Mouse (Mus musculus) limb, embryonic 15.5 days (tissue): ENCODE measurements at regions not wholly inside any gene's neighbourhood (a gene's known extent, or its start where the extent isn't known, plus 50 kb on each side); places are given as distances from the start of the nearest gene placed in this dataset.

Experiments
- ATAC-seq: fragments of 200-750 bp; cut with Nextera tagmentation; 2 replicates; pipeline ENCODE4 v1.8.0; 2017; ENCODE audit warnings: low read depth, moderate TSS enrichment; ENCODE audit not compliant: insufficient number of reproducible peaks, low FRiP score, low TSS enrichment
- H3K27ac ChIP-seq: fragments of 300-500 bp; sonication (generic); 2 replicates; pipeline ENCODE4 v1.5.1; 2015; ENCODE audit warnings: moderate library complexity, mild to moderate bottlenecking, inconsistent platforms
- H3K27me3 ChIP-seq: fragments of 300-500 bp; sonication (generic); 2 replicates; pipeline ENCODE4 v1.6.1; 2015; ENCODE audit warnings: inconsistent platforms
- H3K36me3 ChIP-seq: fragments of 300-500 bp; sonication (generic); 2 replicates; pipeline ENCODE4 v1.6.1; 2015; ENCODE audit warnings: inconsistent platforms
- H3K4me1 ChIP-seq: fragments of 300-500 bp; sonication (generic); 2 replicates; pipeline ENCODE4 v1.6.1; 2015; ENCODE audit warnings: inconsistent platforms
- H3K4me2 ChIP-seq: fragments of 300-500 bp; sonication (generic); 2 replicates; pipeline ENCODE4 v1.6.1; 2015; ENCODE audit warnings: mild to moderate bottlenecking, inconsistent platforms
- H3K4me3 ChIP-seq: fragments of 300-500 bp; sonication (generic); 2 replicates; pipeline ENCODE4 v1.5.1; 2015; ENCODE audit warnings: mild to moderate bottlenecking, inconsistent platforms
- H3K9ac ChIP-seq: fragments of 300-500 bp; sonication (generic); 2 replicates; pipeline ENCODE4 v1.6.1; 2015; ENCODE audit warnings: inconsistent platforms
- H3K9me3 ChIP-seq: fragments of 300-500 bp; sonication (generic); 2 replicates; pipeline ENCODE4 v1.6.1; 2016; ENCODE audit warnings: inconsistent platforms
- WGBS: fragments of 180-500 bp; shearing (Covaris S2); methylation state at CpG from one replicate; pipeline ENCODE4 v1.1.7; 2015; 5-methylcytosine and 5-hydroxymethylcytosine counted together

- WGBS: 65% methylated on average over 16 of the region's 16 CpGs
- Histone ChIP-seq H3K4me1 (no peaks in the 10 kb centered on the region), H3K27me3 (no peaks in the 10 kb centered on the region), H3K4me2 (no peak overlapping the region), H3K27ac (no peak overlapping the region), H3K9ac (no peak overlapping the region), H3K9me3 (no peaks in the 10 kb centered on the region), H3K4me3 (no peak overlapping the region), H3K36me3 (no peaks in the 10 kb centered on the region)
- ATAC-seq: no peak
These were observed 207.1 kb upstream of the Pde3a start for GRCm38 (mm10) chr6:141041781-141042625.

- H3K36me3 ChIP-seq: no peaks in the 10 kb centered on the region
- no peaks in the 10 kb centered on the region for H3K4me1 ChIP-seq
- no peak overlapping the region for H3K4me3 ChIP-seq
- no peak overlapping the region for H3K27ac ChIP-seq
- no peak for ATAC-seq
- H3K4me2 ChIP-seq: no peak overlapping the region
- no peak overlapping the region for H3K9ac ChIP-seq
- H3K27me3 ChIP-seq: no peaks in the 10 kb centered on the region
- H3K9me3 ChIP-seq: no peaks in the 10 kb centered on the region
- WGBS: 84% methylated on average over 2 of the region's 2 CpGs
These were observed 200.8 kb upstream of the Pde3a start for GRCm38 (mm10) chr6:141048271-141048670.

- Histone ChIP-seq H3K4me3 (no peak overlapping the region), H3K4me1 (no peaks in the 10 kb centered on the region), H3K4me2 (no peak overlapping the region), H3K27me3 (no peaks in the 10 kb centered on the region), H3K9me3 (no peaks in the 10 kb centered on the region), H3K9ac (no peak overlapping the region), H3K36me3 (no peaks in the 10 kb centered on the region), H3K27ac (no peak overlapping the region)
- WGBS: 47% methylated on average over 11 of the region's 11 CpGs
- ATAC-seq: no peak
These were observed 198.9 kb upstream of the Pde3a start for GRCm38 (mm10) chr6:141050038-141050684.

- no peak for ATAC-seq
- no peak overlapping the region for H3K27ac ChIP-seq
- H3K9ac ChIP-seq: no peak overlapping the region
- H3K36me3 ChIP-seq: no peaks in the 10 kb centered on the region
- H3K4me3 ChIP-seq: no peak overlapping the region
- no peaks in the 10 kb centered on the region for H3K27me3 ChIP-seq
- no peak overlapping the region for H3K4me2 ChIP-seq
- no peaks in the 10 kb centered on the region for H3K4me1 ChIP-seq
- H3K9me3 ChIP-seq: no peaks in the 10 kb centered on the region
- WGBS: 76% methylated on average over 7 of the region's 7 CpGs
These were observed 195.0 kb upstream of the Pde3a start for GRCm38 (mm10) chr6:141054026-141054425.

- no peak for ATAC-seq
- Histone ChIP-seq H3K27me3 (no peaks in the 10 kb centered on the region), H3K9me3 (no peaks in the 10 kb centered on the region), H3K4me2 (no peak overlapping the region), H3K27ac (no peak overlapping the region), H3K4me1 (no peaks in the 10 kb centered on the region), H3K4me3 (no peak overlapping the region), H3K9ac (no peak overlapping the region), H3K36me3 (no peaks in the 10 kb centered on the region)
- 90% methylated on average over 11 of the region's 11 CpGs for WGBS
These were observed 189.7 kb upstream of the Pde3a start for GRCm38 (mm10) chr6:141059250-141059916.

DNA sequence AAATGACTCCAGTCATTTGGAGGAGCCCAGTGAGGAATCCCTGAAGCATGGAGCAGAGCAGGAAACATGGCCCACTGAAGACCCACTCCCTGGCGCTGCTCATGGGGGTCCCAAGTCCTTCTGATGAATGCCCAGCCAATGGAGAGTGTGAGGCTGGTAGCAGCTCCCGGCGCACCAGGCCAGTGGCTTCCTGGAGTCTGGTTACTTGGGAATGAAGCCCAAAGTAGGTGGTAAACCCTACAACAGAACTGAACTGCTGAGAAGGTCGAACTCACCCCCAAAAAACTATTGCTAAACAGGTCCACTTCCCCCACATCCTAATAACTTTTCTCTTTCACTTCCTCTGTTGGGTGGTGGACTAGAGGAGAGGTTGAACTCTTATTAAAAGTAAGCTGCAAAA, 183.3 kb upstream of the Pde3a start:
- no peak for ATAC-seq
- no peak overlapping the region for H3K9ac ChIP-seq
- H3K4me1 ChIP-seq: no peaks in the 10 kb centered on the region
- no peaks in the 10 kb centered on the region for H3K36me3 ChIP-seq
- H3K27ac ChIP-seq: no peak overlapping the region
- H3K4me2 ChIP-seq: no peak overlapping the region
- H3K9me3 ChIP-seq: no peaks in the 10 kb centered on the region
- no peak overlapping the region for H3K4me3 ChIP-seq
- H3K27me3 ChIP-seq: no peaks in the 10 kb centered on the region
- 76% methylated on average over 4 of the region's 4 CpGs for WGBS

- no peaks in the 10 kb centered on the region for H3K4me1 ChIP-seq
- no peak overlapping the region for H3K9ac ChIP-seq
- H3K27me3 ChIP-seq: no peaks in the 10 kb centered on the region
- no peak overlapping the region for H3K4me2 ChIP-seq
- no peak overlapping the region for H3K4me3 ChIP-seq
- no peaks in the 10 kb centered on the region for H3K9me3 ChIP-seq
- 75% methylated on average over 6 of the region's 6 CpGs for WGBS
- no peak for ATAC-seq
- H3K36me3 ChIP-seq: no peaks in the 10 kb centered on the region
- H3K27ac ChIP-seq: no peak overlapping the region
These were observed 180.1 kb upstream of the Pde3a start for GRCm38 (mm10) chr6:141068861-141069467.

DNA sequence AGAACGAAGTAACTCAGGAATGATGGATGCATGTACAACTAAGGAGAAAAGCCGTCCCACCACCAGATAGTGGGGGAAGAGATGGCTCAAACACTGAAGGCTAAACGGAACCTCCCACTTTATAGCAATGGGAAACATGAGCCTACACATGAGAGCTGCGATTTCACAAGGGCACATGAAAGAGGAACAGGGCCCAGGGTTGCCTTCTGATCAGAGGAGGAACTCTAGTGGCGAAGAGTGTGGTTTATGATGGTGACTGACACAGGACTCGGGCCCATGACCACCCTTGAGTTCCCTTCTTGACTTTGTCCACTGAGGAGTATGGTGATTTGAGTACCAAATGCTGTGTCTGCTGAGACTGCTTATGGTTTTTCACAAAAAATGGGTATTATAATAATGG, 179.2 kb upstream of the Pde3a start:
- no peaks in the 10 kb centered on the region for H3K4me1 ChIP-seq
- H3K27ac ChIP-seq: no peak overlapping the region
- WGBS: 86% methylated on average over 6 of the region's 6 CpGs
- no peaks in the 10 kb centered on the region for H3K36me3 ChIP-seq
- no peak overlapping the region for H3K4me3 ChIP-seq
- no peaks in the 10 kb centered on the region for H3K9me3 ChIP-seq
- no peak for ATAC-seq
- H3K9ac ChIP-seq: no peak overlapping the region
- no peak overlapping the region for H3K4me2 ChIP-seq
- H3K27me3 ChIP-seq: no peaks in the 10 kb centered on the region

DNA sequence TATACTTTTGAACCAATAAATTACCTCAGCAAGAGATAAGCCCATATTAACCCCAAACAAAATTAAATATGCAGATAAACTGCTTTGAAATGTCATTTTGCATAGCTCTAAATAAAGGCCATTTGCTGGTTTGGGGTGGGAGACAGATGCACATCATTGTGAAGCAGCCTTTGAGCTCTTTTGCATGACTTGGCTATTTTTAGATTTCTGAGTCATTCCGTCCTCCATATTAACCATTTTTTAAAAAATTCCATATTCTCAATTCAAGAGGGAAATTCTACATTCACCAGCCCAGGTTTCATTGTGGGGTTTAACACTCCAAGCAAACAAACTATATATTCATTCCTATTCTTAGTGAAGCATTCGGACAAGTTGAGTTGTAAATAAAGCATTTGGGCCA, 177.6 kb upstream of the Pde3a start:
- Histone ChIP-seq H3K4me3 (no peak overlapping the region), H3K27ac (no peak overlapping the region), H3K27me3 (no peaks in the 10 kb centered on the region), H3K36me3 (no peaks in the 10 kb centered on the region), H3K4me1 (no peaks in the 10 kb centered on the region), H3K9me3 (no peaks in the 10 kb centered on the region), H3K4me2 (no peak overlapping the region), H3K9ac (no peak overlapping the region)
- ATAC-seq: no peak
- 79% methylated on average over 2 of the region's 2 CpGs for WGBS

- H3K36me3 ChIP-seq: no peaks in the 10 kb centered on the region
- H3K4me2 ChIP-seq: no peak overlapping the region
- 50% methylated on average over 9 of the region's 9 CpGs for WGBS
- no peak overlapping the region for H3K9ac ChIP-seq
- no peaks in the 10 kb centered on the region for H3K9me3 ChIP-seq
- H3K4me3 ChIP-seq: no peak overlapping the region
- ATAC-seq: no peak
- no peaks in the 10 kb centered on the region for H3K4me1 ChIP-seq
- H3K27ac ChIP-seq: no peak overlapping the region
- no peaks in the 10 kb centered on the region for H3K27me3 ChIP-seq
These were observed 157.8 kb upstream of the Pde3a start for GRCm38 (mm10) chr6:141091076-141091780.

- no peaks in the 10 kb centered on the region for H3K36me3 ChIP-seq
- no peak overlapping the region for H3K4me2 ChIP-seq
- 72% methylated on average over 6 of the region's 6 CpGs for WGBS
- no peaks in the 10 kb centered on the region for H3K27me3 ChIP-seq
- H3K27ac ChIP-seq: no peak overlapping the region
- no peak for ATAC-seq
- H3K4me1 ChIP-seq: no peaks in the 10 kb centered on the region
- H3K4me3 ChIP-seq: no peak overlapping the region
- no peak overlapping the region for H3K9ac ChIP-seq
- H3K9me3 ChIP-seq: no peaks in the 10 kb centered on the region
These were observed 157.3 kb upstream of the Pde3a start for GRCm38 (mm10) chr6:141091781-141092140.
